8 mouse cellular contexts compared by ENCODE assay signal in genomic region chr15:98181132-98181711, GRCm38 (mm10). TPM values are rescaled to one million over a fixed set of nuclear protein-coding genes. Genes with fewer than 3 reads are reported as not detected.
A peak's percentile ranks its signal among the peaks of the same experiment; 100 is the strongest.
DNase-seq lines count a peak whose midpoint lies in the region; ATAC-seq and TF ChIP-seq lines count a peak whose summit lies in the region.

No protein-coding gene starts in this region.

- peak overlapping the region; percentile 59 for H3K4me3 ChIP-seq in hindbrain, embryonic 10.5 days
- H3K4me3 ChIP-seq in lung, postnatal 0 days (ENCODE audit: low read depth, low read length) = peak overlapping the region; percentile 41

- peak overlapping the region; percentile 81 for H3K27ac ChIP-seq in hindbrain, embryonic 10.5 days
- peak overlapping the region; percentile 48; the same call in 1 of the 2 replicates for H3K27ac ChIP-seq in lung, postnatal 0 days (ENCODE audit: low read length)

- no peaks in the 10 kb centered on the region for H3K36me3 ChIP-seq in hindbrain, embryonic 10.5 days
- no peaks in the 10 kb centered on the region for H3K36me3 ChIP-seq in lung, postnatal 0 days (ENCODE audit: insufficient read depth, low read length)

- TF ChIP-seq EP300 in lung, postnatal 0 days (IDR thresholded peaks at IDR 0.05) = no peak; the same call in 1 of the 2 replicates

- no peaks in the 10 kb centered on the region for H3K9me3 ChIP-seq in hindbrain, embryonic 10.5 days
- no peaks in the 10 kb centered on the region for H3K9me3 ChIP-seq in lung, postnatal 0 days (ENCODE audit: low read length)

- ATAC-seq in lung, postnatal 0 days = peak; percentile 99

- peak; percentile 97 for DNase-seq in MEL-GATA-1-ER (ENCODE audit: extremely low read depth, low read depth)
- peak; percentile 97 for DNase-seq in cerebellum, adult 8-10 months
- DNase-seq in forelimb bud, embryonic 11.5 days (ENCODE audit: low read depth, low spot score) = peak; percentile 94
- DNase-seq in hindbrain, embryonic 10.5 days (ENCODE audit: low spot score) = peak; percentile 94
- DNase-seq in layer of hippocampus, adult 9-11 months = peak; percentile 93
- peak; percentile 96 for DNase-seq in lung, postnatal 0 days (ENCODE audit: low spot score)
- peak; percentile 82 for DNase-seq in ovary, postnatal 14 days (ENCODE audit: low spot score)
- DNase-seq in thymus, postnatal 14 days = peak; percentile 81

- H3K27me3 ChIP-seq in hindbrain, embryonic 10.5 days (ENCODE audit: insufficient read depth, poor library complexity, severe bottlenecking) = peaks cover 34% of the 10 kb centered on the region
- H3K27me3 ChIP-seq in lung, postnatal 0 days (replicated peaks; ENCODE audit: insufficient read depth, low read length) = no peaks in the 10 kb centered on the region

- H3K4me1 ChIP-seq in hindbrain, embryonic 10.5 days (replicated peaks) = peaks cover 13% of the 10 kb centered on the region
- no peaks in the 10 kb centered on the region for H3K4me1 ChIP-seq in lung, postnatal 0 days (ENCODE audit: insufficient read depth, low read depth, low read length)

- TF ChIP-seq CTCF in lung, postnatal 0 days (IDR thresholded peaks at IDR 0.05) = peak; percentile 88

- no peak overlapping the region for H3K9ac ChIP-seq in lung, postnatal 0 days (replicated peaks; ENCODE audit: low read depth)

- under 1% methylated on average over 30 of the region's 30 CpGs for WGBS in hindbrain, embryonic 10.5 days
- 1% methylated on average over 30 of the region's 30 CpGs for WGBS in lung, postnatal 0 days

- H3K4me2 ChIP-seq in lung, postnatal 0 days (replicated peaks; ENCODE audit: low read depth, low read length) = peak overlapping the region; percentile 53

RNA-seq across cellular contexts. Expression of gene Olfr288, which starts 14.1 kb away (rescaled TPM):
- polyA plus RNA-seq in hindbrain, embryonic 10.5 days (2016; fragmentation: Nextera tagmentation; extraction: Ambion mirVana) = not detected in 2 replicates
- polyA plus RNA-seq in lung, postnatal 0 days (2015; fragmentation: Nextera tagmentation; extraction: Ambion mirVana) = not detected in 2 replicates

RNA-seq across cellular contexts. Expression of gene Ccdc184, which starts 14.3 kb away (rescaled TPM):
- polyA plus RNA-seq in hindbrain, embryonic 10.5 days (2016; fragmentation: Nextera tagmentation; extraction: Ambion mirVana) = 5.9 and 12.2 TPM in 2 replicates
- 0.04 and 0.07 TPM in 2 replicates for polyA plus RNA-seq in lung, postnatal 0 days (2015; fragmentation: Nextera tagmentation; extraction: Ambion mirVana)

RNA-seq across cellular contexts. Expression of gene Asb8, which starts 15.8 kb away (rescaled TPM):
- 39.4 and 48.8 TPM in 2 replicates for polyA plus RNA-seq in hindbrain, embryonic 10.5 days (2016; fragmentation: Nextera tagmentation; extraction: Ambion mirVana)
- 40.3 and 42.3 TPM in 2 replicates for polyA plus RNA-seq in lung, postnatal 0 days (2015; fragmentation: Nextera tagmentation; extraction: Ambion mirVana)

RNA-seq across cellular contexts. Expression of gene Gm44579, which starts 39.6 kb away (rescaled TPM):
- polyA plus RNA-seq in hindbrain, embryonic 10.5 days (2016; fragmentation: Nextera tagmentation; extraction: Ambion mirVana) = not detected in 2 replicates
- polyA plus RNA-seq in lung, postnatal 0 days (2015; fragmentation: Nextera tagmentation; extraction: Ambion mirVana) = not detected in 2 replicates

RNA-seq across cellular contexts. Expression of gene Olfr287, which starts 39.6 kb away (rescaled TPM):
- not detected in 2 replicates for polyA plus RNA-seq in hindbrain, embryonic 10.5 days (2016; fragmentation: Nextera tagmentation; extraction: Ambion mirVana)
- not detected in 2 replicates for polyA plus RNA-seq in lung, postnatal 0 days (2015; fragmentation: Nextera tagmentation; extraction: Ambion mirVana)

Comparison
In these comparisons a context has a peak if more than half of its experiments do, and no peak if none do; other contexts are left out.
1. Peak in every context shown above with its lines: DNase-seq, ATAC-seq, H3K4me3 ChIP-seq and H3K27ac ChIP-seq.